Mouse (Mus musculus): ENCODE measurements at regions not wholly inside any gene's neighbourhood (a gene's known extent, or its start where the extent isn't known, plus 50 kb on each side); places are given as distances from the start of the nearest gene placed in this dataset.

GRCm38 (mm10) chr11:112718547-112718946 lies 63.5 kb upstream of the Sox9 start:
- DNase-seq (ENCODE audit: inconsistent ontology term): no peak

DNA sequence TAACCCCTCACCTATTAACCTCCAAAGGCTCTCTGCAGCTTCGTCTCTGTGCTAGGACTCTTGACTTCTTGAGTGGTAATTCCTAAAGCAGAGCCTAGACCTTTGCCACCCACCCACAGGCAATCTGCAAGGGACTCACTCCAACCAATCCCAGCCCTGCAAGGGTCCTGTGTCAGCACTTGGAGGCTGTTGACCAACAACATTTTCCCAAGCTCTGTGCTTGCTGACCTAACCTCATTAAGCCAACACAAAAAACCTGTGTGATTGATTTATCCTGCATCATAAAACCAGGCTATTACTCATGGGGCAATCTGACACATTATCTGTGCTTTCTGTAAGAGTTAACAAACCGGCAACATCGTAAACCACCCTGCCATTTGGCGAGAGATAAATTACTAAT lies 61.4 kb upstream of the Sox9 start:
- no peak for DNase-seq (ENCODE audit: inconsistent ontology term)

GRCm38 (mm10) chr11:112722936-112723335 lies 59.1 kb upstream of the Sox9 start:
- DNase-seq (ENCODE audit: inconsistent ontology term): no peak

- no peak for DNase-seq (ENCODE audit: inconsistent ontology term)
Measured at GRCm38 (mm10) chr11:112728154-112728952, 53.7 kb upstream of the Sox9 start.
